Mouse (Mus musculus): Measurements from ENCODE around the gene Rora. TPM values are rescaled to one million over a fixed set of nuclear protein-coding genes. Genes with fewer than 3 reads are reported as not detected.

The Rora gene
- polyA plus RNA-seq, 1 experiment from 2014 or later = 6.5 TPM

- Histone ChIP-seq H3K27ac (ENCODE audit: low read depth, low read length) (no peak overlapping the region), H3K9me3 (replicated peaks; ENCODE audit: control insufficient read depth, low read length) (no peaks in the 10 kb centered on the region), H3K36me3 (ENCODE audit: control insufficient read depth, insufficient read depth, low read length) (no peaks in the 10 kb centered on the region), H3K27me3 (ENCODE audit: control insufficient read depth, insufficient read depth, low read length) (peaks cover 11% of the 10 kb centered on the region), H3K4me2 (no peak overlapping the region), H3K9ac (ENCODE audit: low read depth, low read length) (no peak overlapping the region), H3K4me3 (ENCODE audit: low read depth, low read length) (no peak overlapping the region), H3K4me1 (ENCODE audit: control insufficient read depth, insufficient read depth, low read length) (0 out of 2 replicates have a peak, but pooled peaks cover 5% of the 10 kb centered on the region)
- WGBS (ENCODE audit: insufficient replicate concordance) = 14% methylated on average over 2 of the region's 2 CpGs
- no peak for ATAC-seq (replicated peaks; ENCODE audit: insufficient number of reproducible peaks, low FRiP score, low TSS enrichment)
Measured at GRCm38 (mm10) chr9:69296418-69296817, 642.8 kb downstream of the Rora start.

- no peak for ATAC-seq (replicated peaks; ENCODE audit: insufficient number of reproducible peaks, low FRiP score, low TSS enrichment)
- Histone ChIP-seq H3K4me3 (ENCODE audit: low read depth, low read length) (no peak overlapping the region), H3K4me2 (no peak overlapping the region), H3K4me1 (ENCODE audit: control insufficient read depth, insufficient read depth, low read length) (0 out of 2 replicates have a peak, but pooled peaks cover 9% of the 10 kb centered on the region), H3K9ac (ENCODE audit: low read depth, low read length) (no peak overlapping the region), H3K27ac (ENCODE audit: low read depth, low read length) (no peak overlapping the region), H3K27me3 (ENCODE audit: control insufficient read depth, insufficient read depth, low read length) (peaks cover 9% of the 10 kb centered on the region), H3K9me3 (replicated peaks; ENCODE audit: control insufficient read depth, low read length) (no peaks in the 10 kb centered on the region), H3K36me3 (ENCODE audit: control insufficient read depth, insufficient read depth, low read length) (no peaks in the 10 kb centered on the region)
- WGBS (ENCODE audit: insufficient replicate concordance) = 75% methylated on average over 7 of the region's 7 CpGs
Measured at GRCm38 (mm10) chr9:69297766-69298375, 644.3 kb downstream of the Rora start.

GRCm38 (mm10) chr9:69298566-69299335, 645.2 kb downstream of the Rora start:
- Histone ChIP-seq H3K27ac (ENCODE audit: low read depth, low read length) (no peak overlapping the region), H3K36me3 (ENCODE audit: control insufficient read depth, insufficient read depth, low read length) (no peaks in the 10 kb centered on the region), H3K4me2 (no peak overlapping the region), H3K9ac (ENCODE audit: low read depth, low read length) (no peak overlapping the region), H3K9me3 (replicated peaks; ENCODE audit: control insufficient read depth, low read length) (no peaks in the 10 kb centered on the region), H3K4me1 (ENCODE audit: control insufficient read depth, insufficient read depth, low read length) (0 out of 2 replicates have a peak, but pooled peaks cover 9% of the 10 kb centered on the region), H3K27me3 (ENCODE audit: control insufficient read depth, insufficient read depth, low read length) (peaks cover under 1% of the 10 kb centered on the region; the same call in 1 of the 2 replicates), H3K4me3 (ENCODE audit: low read depth, low read length) (no peak overlapping the region)
- 66% methylated on average over 12 of the region's 12 CpGs for WGBS (ENCODE audit: insufficient replicate concordance)
- no peak for ATAC-seq (replicated peaks; ENCODE audit: insufficient number of reproducible peaks, low FRiP score, low TSS enrichment)

GRCm38 (mm10) chr9:69299484-69299883, 645.9 kb downstream of the Rora start:
- Histone ChIP-seq H3K36me3 (ENCODE audit: control insufficient read depth, insufficient read depth, low read length) (no peaks in the 10 kb centered on the region), H3K9ac (ENCODE audit: low read depth, low read length) (no peak overlapping the region), H3K27me3 (ENCODE audit: control insufficient read depth, insufficient read depth, low read length) (no peaks in the 10 kb centered on the region), H3K9me3 (replicated peaks; ENCODE audit: control insufficient read depth, low read length) (no peaks in the 10 kb centered on the region), H3K4me1 (ENCODE audit: control insufficient read depth, insufficient read depth, low read length) (0 out of 2 replicates have a peak, but pooled peaks cover 9% of the 10 kb centered on the region), H3K4me3 (ENCODE audit: low read depth, low read length) (no peak overlapping the region), H3K27ac (ENCODE audit: low read depth, low read length) (no peak overlapping the region), H3K4me2 (no peak overlapping the region)
- no peak for ATAC-seq (replicated peaks; ENCODE audit: insufficient number of reproducible peaks, low FRiP score, low TSS enrichment)
- 62% methylated on average over 2 of the region's 2 CpGs for WGBS (ENCODE audit: insufficient replicate concordance)

GRCm38 (mm10) chr9:69300296-69300695, 646.7 kb downstream of the Rora start:
- Histone ChIP-seq H3K4me2 (no peak overlapping the region), H3K36me3 (ENCODE audit: control insufficient read depth, insufficient read depth, low read length) (no peaks in the 10 kb centered on the region), H3K9ac (ENCODE audit: low read depth, low read length) (no peak overlapping the region), H3K9me3 (replicated peaks; ENCODE audit: control insufficient read depth, low read length) (no peaks in the 10 kb centered on the region), H3K4me1 (ENCODE audit: control insufficient read depth, insufficient read depth, low read length) (peaks cover 9% of the 10 kb centered on the region; the same call in 1 of the 2 replicates), H3K27ac (ENCODE audit: low read depth, low read length) (no peak overlapping the region), H3K27me3 (ENCODE audit: control insufficient read depth, insufficient read depth, low read length) (no peaks in the 10 kb centered on the region), H3K4me3 (ENCODE audit: low read depth, low read length) (no peak overlapping the region)
- 83% methylated on average over 8 of the region's 8 CpGs for WGBS (ENCODE audit: insufficient replicate concordance)
- no peak for ATAC-seq (replicated peaks; ENCODE audit: insufficient number of reproducible peaks, low FRiP score, low TSS enrichment)

GRCm38 (mm10) chr9:69301445-69301844, 647.9 kb downstream of the Rora start:
- Histone ChIP-seq H3K9ac (ENCODE audit: low read depth, low read length) (no peak overlapping the region), H3K4me1 (ENCODE audit: control insufficient read depth, insufficient read depth, low read length) (peaks cover 9% of the 10 kb centered on the region; the same call in 1 of the 2 replicates), H3K36me3 (ENCODE audit: control insufficient read depth, insufficient read depth, low read length) (no peaks in the 10 kb centered on the region), H3K27me3 (ENCODE audit: control insufficient read depth, insufficient read depth, low read length) (no peaks in the 10 kb centered on the region), H3K9me3 (replicated peaks; ENCODE audit: control insufficient read depth, low read length) (no peaks in the 10 kb centered on the region), H3K27ac (ENCODE audit: low read depth, low read length) (no peak overlapping the region), H3K4me2 (peak overlapping the region; percentile 7; the same call in 1 of the 2 replicates), H3K4me3 (ENCODE audit: low read depth, low read length) (no peak overlapping the region)
- 15% methylated on average over 9 of the region's 9 CpGs for WGBS (ENCODE audit: insufficient replicate concordance)
- no peak for ATAC-seq (replicated peaks; ENCODE audit: insufficient number of reproducible peaks, low FRiP score, low TSS enrichment)

- no peak for ATAC-seq (replicated peaks; ENCODE audit: insufficient number of reproducible peaks, low FRiP score, low TSS enrichment)
- Histone ChIP-seq H3K4me1 (ENCODE audit: control insufficient read depth, insufficient read depth, low read length) (peaks cover 9% of the 10 kb centered on the region; the same call in 1 of the 2 replicates), H3K36me3 (ENCODE audit: control insufficient read depth, insufficient read depth, low read length) (no peaks in the 10 kb centered on the region), H3K9ac (ENCODE audit: low read depth, low read length) (no peak overlapping the region), H3K4me2 (peak overlapping the region; percentile 7; the same call in 1 of the 2 replicates), H3K27ac (ENCODE audit: low read depth, low read length) (no peak overlapping the region), H3K9me3 (replicated peaks; ENCODE audit: control insufficient read depth, low read length) (no peaks in the 10 kb centered on the region), H3K4me3 (ENCODE audit: low read depth, low read length) (no peak overlapping the region), H3K27me3 (ENCODE audit: control insufficient read depth, insufficient read depth, low read length) (no peaks in the 10 kb centered on the region)
- 19% methylated on average over 4 of the region's 4 CpGs for WGBS (ENCODE audit: insufficient replicate concordance)
Measured at GRCm38 (mm10) chr9:69301955-69302354, 648.4 kb downstream of the Rora start.

GRCm38 (mm10) chr9:69302846-69303245, 649.3 kb downstream of the Rora start:
- Histone ChIP-seq H3K9me3 (replicated peaks; ENCODE audit: control insufficient read depth, low read length) (no peaks in the 10 kb centered on the region), H3K9ac (ENCODE audit: low read depth, low read length) (no peak overlapping the region), H3K27me3 (ENCODE audit: control insufficient read depth, insufficient read depth, low read length) (no peaks in the 10 kb centered on the region), H3K36me3 (ENCODE audit: control insufficient read depth, insufficient read depth, low read length) (no peaks in the 10 kb centered on the region), H3K4me1 (ENCODE audit: control insufficient read depth, insufficient read depth, low read length) (peaks cover 9% of the 10 kb centered on the region; the same call in 1 of the 2 replicates), H3K4me3 (ENCODE audit: low read depth, low read length) (no peak overlapping the region), H3K27ac (ENCODE audit: low read depth, low read length) (no peak overlapping the region), H3K4me2 (no peak overlapping the region)
- ATAC-seq (replicated peaks; ENCODE audit: insufficient number of reproducible peaks, low FRiP score, low TSS enrichment) = no peak
- WGBS (ENCODE audit: insufficient replicate concordance) = 34% methylated on average over 5 of the region's 5 CpGs
